Mouse (Mus musculus): ENCODE results near the gene Col17a1.
A peak's percentile ranks its signal among the peaks of the same experiment; 100 is the strongest.

The Col17a1 gene

DNA sequence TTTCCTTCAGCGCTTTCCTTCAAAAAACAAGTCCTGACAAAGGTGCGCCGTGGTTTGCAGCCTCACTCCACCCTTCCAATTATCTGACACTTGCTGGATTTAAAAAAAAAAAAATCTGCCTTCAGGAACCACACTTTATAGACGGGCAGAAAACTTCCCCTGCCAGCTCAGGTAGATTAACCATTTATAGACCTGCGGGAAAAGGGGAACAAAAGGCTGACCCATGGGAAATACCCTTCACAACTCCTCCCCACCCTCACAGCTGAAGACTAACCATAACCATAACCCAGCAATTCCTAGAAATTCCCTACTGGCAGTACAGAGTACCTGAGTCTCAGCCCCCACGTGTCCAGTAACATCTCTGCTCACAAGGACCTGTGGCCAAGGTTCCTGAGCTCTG, at the start of gene Col17a1:
Col17a1 (minus strand) TSS at position 101 of the 400 bp plus-strand sequence.
- DNase-seq: no peak

GRCm38 (mm10) chr19:47731931-47732330, 40.0 kb upstream of the Col17a1 start:
- DNase-seq: no peak

- DNase-seq: peak; percentile 99
Observed at GRCm38 (mm10) chr19:47731071-47731881, 39.4 kb upstream of the Col17a1 start, which contains the start of gene Sfr1. Gene Sfr1 (plus strand): TSS chr19:47731682.

DNA sequence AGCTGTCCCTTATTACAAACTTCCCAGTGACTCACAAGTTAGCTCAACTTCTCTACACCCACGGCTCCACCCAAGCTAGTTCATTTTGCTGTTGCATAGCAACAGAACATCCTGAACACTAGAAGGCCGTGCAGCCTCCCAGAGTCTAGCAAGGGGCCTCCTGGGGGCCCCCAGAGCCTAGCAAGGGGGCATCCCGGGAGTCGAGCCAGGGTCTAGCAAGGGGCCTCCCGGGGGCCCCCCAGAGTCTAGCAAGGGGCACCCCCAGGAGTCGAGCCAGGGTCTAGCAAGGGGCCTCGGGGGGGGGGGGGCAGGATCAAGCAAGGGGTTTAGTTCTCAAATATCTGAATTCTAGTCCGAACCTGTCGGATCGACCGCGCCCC, 38.8 kb upstream of the Col17a1 start:
- DNase-seq: peak; percentile 43

GRCm38 (mm10) chr19:47725643-47726140, 33.8 kb upstream of the Col17a1 start:
- DNase-seq: no peak

DNA sequence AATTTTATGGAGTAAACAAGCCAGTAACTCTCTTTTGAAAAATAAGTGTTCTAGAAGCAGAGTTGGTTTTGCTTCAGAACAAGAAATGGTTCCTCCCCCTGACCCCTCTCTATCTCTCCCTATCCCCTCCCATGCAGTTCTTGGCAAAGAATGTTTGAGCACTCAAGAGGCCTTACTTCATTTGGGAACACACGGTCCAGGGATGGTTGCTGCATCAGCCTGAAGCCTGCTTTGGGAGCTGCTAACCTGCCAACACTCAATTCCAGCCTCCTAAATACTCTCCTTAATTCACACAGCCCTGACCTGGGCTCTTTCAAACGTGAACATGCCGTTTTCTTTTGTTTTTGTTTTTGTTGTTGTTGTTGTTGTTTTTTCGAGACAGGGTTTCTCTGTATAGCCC, 33.0 kb upstream of the Col17a1 start:
- DNase-seq: no peak

DNA sequence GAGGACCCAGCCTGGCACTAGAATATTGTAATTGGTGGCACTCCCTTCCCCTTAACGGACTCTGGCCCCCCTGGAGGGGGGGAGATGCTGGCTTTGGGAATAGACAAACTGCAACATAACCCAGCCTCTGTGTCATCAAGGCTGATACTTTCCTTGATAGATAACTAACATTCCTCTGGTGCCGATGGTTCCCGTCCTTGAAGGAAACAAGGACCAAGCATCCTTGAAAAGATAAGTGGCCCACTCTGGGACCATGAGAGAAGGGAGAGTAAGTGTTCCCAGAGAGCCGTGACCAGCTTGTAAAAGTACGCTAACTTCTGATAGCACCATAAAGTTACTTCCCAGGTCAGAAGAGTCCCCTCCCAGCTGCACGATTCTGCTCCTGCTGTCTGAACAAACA, 30.6 kb upstream of the Col17a1 start:
- DNase-seq: no peak

DNA sequence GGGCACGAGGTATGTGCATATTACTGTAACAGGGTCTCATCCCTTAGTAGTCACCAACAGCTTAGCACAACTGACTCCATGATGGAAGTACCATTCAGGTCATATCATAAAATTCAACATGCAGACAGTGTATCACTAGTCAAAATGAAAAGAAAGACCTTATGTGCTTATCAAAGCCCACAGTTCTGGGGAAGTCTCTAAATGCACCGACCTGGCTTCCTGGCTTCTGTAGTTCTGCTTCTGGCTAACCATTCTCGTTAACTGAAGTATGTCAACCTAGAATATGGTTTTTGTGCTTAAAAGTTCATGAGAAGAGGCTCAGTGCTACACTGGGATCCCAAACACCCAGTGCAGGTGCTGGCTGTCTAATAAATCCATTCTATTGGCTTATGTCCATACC, 27.3 kb upstream of the Col17a1 start:
- no peak for DNase-seq

GRCm38 (mm10) chr19:47716144-47716543, 24.2 kb upstream of the Col17a1 start:
- DNase-seq: no peak

GRCm38 (mm10) chr19:47713457-47713856, 21.6 kb upstream of the Col17a1 start:
- DNase-seq: no peak

DNA sequence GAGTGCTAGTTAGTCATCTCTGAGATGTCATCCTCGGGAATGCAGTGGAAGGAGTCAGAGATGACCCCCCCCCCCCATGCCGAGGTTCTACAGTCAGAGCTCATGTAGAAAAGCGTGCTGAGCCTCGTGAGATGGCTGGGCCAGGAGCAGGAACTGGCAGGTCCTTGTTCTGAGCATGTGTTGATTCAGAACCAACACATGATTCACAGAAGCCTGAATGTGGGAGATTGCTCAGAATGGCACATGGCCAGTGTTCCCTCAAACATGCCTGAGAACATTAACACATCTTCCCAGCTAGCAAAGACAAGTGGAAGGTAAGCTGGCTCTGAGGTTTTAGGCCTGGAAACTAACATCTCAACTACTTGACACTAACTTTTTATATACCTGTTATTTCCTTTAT, 18.5 kb upstream of the Col17a1 start:
- no peak for DNase-seq

GRCm38 (mm10) chr19:47705772-47706309, 13.9 kb upstream of the Col17a1 start:
- no peak for DNase-seq

DNA sequence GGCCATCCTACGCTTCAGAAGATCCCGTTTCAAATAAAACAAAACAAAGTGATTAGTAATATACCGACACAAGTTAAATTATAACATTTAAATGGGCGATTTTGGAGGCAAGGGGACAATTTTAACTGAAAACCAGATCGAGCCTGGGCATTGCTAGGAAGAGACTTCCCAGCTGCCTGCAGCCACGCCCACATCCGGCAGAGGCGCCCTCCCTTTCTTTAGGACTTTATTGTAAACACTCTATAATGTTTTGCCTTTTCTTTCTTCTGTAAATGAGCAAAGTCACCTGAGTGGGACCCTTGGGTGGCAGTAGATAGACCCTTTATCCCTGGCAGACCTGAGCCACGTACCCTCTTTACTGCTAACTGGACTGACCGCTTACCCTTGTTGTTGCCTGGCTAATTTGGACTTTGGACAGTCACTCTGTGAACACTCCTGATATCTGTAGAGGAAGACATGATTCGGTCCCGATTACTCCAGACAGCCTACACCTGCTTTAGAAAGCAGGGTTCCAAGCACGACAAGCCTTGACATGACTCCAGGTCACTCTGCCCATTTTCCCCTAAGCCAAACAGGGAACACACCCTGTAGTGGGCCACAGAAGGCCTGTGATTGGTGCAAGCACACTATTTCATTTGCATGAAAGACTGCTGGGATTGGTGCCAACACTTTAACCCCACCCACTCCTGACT, 13.3 kb upstream of the Col17a1 start:
- no peak for DNase-seq

GRCm38 (mm10) chr19:47700509-47700908, 8.6 kb upstream of the Col17a1 start:
- DNase-seq: no peak

- no peak for DNase-seq
Observed at GRCm38 (mm10) chr19:47699743-47700142, 7.8 kb upstream of the Col17a1 start.

DNA sequence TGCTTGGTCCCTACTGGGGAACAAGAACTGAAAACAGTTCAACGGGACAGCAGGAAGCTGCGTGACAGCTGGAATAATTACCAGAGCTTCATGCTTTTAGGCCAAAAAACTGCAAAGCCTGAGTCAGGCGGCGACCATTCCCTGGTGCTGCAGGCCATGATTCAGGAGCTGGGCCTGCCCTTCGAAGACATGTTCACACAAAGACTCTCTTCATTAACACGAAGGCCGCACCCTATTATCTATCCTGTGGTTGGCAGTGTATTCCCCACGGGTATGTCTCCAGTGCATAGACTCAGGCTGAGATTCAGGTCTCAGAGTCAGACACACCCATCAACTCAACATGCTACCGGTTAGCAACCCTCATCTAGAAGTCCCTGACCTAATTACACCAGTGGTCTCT, 6.4 kb upstream of the Col17a1 start:
- no peak for DNase-seq

DNA sequence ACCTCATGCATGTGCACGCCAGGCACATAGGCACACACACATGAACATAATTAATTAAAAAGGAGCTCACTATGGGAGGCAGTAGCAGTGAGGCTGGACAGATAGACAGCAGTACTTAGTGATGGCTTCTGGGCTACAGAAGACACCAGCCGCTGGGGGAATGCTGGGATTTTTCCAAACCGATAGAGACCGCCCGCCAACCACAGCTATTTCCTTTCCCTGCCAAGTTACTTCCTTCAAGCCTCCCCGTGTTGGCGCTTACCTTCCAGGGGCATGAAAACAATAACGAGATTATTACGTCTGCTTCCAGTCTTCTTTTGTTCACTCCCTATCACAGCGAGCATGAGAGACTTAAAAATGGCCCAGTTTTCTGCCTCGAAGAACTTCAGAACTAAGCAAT, 5.2 kb upstream of the Col17a1 start:
- DNase-seq: no peak

DNA sequence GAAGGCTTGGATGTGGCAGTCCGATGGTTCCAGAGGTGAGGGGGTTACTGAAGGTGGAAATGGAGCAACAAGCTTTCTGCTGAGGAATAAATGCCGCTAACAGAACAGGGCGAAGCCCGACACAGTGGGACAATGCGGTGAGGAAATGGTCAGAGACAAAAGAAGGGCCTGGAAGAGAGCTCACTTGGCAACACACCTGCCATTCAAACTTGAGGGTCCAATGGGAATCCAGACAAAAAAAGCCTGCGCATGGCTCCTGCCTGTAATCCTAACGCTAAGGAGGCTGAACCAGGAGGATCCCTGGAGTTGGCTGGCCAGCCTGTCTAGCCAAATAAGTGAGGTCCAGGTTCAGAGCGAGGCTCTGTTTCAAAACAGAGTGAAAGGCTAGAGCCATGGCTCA, 4.5 kb upstream of the Col17a1 start:
- no peak for DNase-seq

DNA sequence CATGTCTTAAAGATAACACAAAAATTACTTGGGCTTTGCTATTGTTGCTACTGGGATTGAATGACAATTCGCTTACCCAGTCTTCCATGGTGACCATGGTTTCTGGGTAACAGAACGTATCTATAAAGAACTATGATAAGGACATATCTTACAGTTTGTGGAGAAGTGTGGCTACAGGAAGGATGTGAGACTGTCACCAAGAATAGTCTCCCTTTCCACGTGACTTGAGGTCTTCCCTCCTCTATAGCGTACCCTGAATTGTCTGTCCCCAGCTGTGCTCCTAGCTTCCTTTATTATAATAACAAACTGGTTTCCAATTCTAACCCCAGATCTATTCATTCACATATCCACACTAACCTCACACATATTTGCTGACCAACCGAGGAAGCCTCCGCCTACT, 3.8 kb upstream of the Col17a1 start:
- no peak for DNase-seq

- DNase-seq: no peak
Observed at GRCm38 (mm10) chr19:47689592-47689991, 2.3 kb downstream of the Col17a1 start.

GRCm38 (mm10) chr19:47678675-47679074, 13.2 kb downstream of the Col17a1 start:
- DNase-seq: no peak

DNA sequence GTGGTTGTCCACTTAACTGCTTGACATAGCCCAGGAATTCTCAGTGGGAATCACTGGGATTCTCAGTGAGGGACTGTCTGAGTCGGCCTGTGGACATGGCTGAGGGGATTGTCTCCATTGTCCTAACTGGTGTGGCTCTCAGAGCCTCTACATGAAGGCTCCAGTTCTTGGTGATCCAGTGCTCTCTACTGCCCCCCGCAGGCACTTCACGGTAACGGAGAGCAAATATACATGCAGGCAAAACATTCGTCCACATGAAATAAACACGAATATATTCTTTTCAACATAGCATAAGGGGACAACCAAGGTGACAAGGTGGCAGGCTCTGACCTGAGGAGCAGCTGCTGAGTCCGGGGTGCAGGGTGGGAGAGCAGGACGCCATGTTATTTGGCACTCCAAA, 17.5 kb downstream of the Col17a1 start:
- peak; percentile 11 for DNase-seq

GRCm38 (mm10) chr19:47668399-47668798, 23.5 kb downstream of the Col17a1 start:
- no peak for DNase-seq

- no peak for DNase-seq
Observed at GRCm38 (mm10) chr19:47667601-47668000, 24.3 kb downstream of the Col17a1 start.
